Mouse (Mus musculus): ENCODE measurements around the gene Muc2.
"Not testable (repeated sequence)": the region's sequence is repeated elsewhere in the genome, so short reads cannot be mapped to it uniquely, and the experiment has no call there.

The Muc2 gene

DNA sequence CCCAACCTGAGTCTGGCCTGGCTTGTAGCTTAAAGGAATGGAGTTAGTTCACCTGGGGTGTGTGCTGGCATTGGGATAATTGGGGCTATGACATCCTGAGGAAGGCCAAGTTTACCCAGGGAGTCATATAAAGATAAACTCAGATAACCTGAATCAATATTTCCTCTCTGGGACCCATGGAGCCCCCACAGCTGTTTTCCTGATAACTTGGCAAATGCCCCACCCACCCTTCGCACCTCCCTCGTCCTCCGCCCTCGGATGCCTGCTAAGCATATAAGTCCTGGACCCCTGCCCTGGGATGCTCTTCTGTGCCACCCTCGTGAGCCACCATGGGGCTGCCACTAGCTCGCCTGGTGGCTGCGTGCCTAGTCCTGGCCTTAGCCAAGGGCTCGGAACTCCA, at the start of gene Muc2:
Gene Muc2, plus strand, starts transcription at position 301 of the 400 bp plus-strand sequence.
- no peak for DNase-seq

- peak in 1 of 2 experiments; percentile 49 for DNase-seq
Observed at GRCm38 (mm10) chr7:141642375-141642774, 47.8 kb upstream of the Muc2 start.

DNA sequence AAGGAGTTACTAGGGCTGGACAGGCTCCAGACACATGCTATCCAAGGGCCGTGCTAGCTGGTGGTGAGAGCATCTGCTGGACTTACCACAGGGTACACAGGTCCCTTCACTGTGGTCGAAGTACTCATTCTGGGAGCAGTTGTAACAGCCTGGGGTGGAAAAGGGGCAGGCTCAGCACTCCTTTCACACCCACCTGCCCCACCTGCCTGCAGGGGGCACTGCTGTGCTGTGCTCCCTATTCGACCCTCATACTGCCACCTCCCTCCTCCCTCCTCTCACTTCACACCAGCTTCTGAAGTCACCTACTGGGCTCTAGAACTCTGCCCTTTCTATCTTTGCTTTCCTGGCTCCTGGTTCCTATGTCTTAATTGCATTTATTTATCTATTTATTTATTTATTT, 47.0 kb upstream of the Muc2 start:
- peak; percentile 39 to 69 for DNase-seq

- no peak for DNase-seq
Observed at GRCm38 (mm10) chr7:141647083-141647482, 43.1 kb upstream of the Muc2 start.

GRCm38 (mm10) chr7:141647815-141648214, 42.3 kb upstream of the Muc2 start:
- peak in 1 of 2 experiments; percentile 43 for DNase-seq

DNA sequence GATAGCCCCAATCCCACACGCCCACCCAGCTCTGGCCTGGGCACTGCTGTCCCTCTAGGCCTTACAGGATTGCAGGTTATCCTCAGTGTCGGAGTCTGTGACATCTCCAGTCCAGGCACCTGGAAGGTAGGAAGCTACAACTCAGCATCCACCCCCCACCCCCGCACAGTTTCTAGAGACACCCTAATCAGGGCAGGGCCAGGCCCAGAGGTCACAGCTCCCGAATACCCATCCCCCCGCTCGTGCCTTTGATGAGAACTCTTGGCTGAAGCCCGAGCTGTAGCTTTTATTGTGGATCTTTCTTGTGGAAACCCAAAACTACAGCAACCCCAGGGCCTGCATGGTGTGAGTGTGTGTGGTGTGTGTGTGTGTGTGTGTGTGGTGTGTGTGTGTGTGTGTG, 37.9 kb upstream of the Muc2 start:
- DNase-seq = no peak

- peak; percentile 22 to 40 for DNase-seq
Observed at GRCm38 (mm10) chr7:141660346-141660745, 29.8 kb upstream of the Muc2 start.

GRCm38 (mm10) chr7:141661481-141661880, 28.7 kb upstream of the Muc2 start:
- DNase-seq = no peak

DNA sequence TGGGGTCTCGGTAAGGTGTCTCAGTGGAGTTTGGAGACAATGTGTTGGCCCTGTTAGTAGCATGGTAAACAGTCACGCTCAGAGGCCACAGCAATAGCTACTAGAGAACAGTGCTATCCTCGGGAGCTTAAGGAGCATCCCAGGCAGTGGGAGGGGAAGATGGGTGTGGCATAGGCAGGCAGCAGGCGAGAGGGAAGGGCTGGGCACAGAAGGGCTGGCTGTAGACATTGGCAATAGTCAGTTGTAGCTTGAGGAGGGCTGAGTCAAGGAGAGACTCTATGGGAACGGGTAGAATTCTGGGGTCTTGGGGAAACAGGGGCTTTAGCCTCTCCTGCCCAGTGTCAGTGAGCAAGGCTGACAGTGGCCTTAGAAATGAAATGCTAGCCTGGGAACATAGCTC, 27.9 kb upstream of the Muc2 start:
- no peak for DNase-seq

GRCm38 (mm10) chr7:141666190-141666589, 23.9 kb upstream of the Muc2 start:
- DNase-seq = peak; percentile 68 to 77

DNA sequence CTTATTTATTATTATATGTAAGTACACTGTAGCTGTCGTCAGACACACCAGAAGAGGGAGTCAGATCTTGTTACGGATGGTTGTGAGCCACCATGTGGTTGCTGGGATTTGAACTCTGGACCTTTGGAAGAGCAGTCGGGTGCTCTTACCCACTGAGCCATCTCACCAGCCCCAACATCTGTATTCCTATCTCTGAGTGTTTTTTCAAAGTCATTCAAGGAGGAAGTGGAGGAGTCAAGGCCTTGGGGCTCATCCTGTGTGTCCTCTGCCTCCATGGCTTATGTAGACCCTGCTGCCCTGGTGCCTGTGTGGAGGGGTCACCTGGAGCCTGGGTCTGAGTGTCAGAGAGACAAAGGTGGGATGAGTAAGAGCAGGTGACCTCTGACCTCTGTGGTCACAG, 21.0 kb upstream of the Muc2 start:
- DNase-seq = not testable (repeated sequence)

DNA sequence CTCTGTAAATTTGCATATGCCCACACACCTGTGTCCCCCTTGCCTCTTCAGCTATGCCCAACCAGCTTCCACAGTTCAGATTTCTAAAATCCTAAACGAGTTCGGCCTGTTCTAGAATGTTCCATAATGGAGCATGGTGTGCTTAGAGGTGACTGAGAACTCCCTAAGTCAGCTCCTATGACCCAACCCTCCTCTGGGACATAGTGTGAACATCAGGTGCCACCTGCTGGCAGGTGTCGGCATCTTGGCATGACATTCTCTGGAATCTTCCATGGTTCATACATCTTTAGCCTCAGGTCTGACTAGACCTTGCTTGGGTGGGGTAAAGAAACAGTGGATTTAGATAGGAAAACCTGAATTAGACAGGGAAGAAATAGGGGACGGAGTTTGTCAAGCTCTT, 19.1 kb upstream of the Muc2 start:
- peak; percentile 65 to 69 for DNase-seq

DNA sequence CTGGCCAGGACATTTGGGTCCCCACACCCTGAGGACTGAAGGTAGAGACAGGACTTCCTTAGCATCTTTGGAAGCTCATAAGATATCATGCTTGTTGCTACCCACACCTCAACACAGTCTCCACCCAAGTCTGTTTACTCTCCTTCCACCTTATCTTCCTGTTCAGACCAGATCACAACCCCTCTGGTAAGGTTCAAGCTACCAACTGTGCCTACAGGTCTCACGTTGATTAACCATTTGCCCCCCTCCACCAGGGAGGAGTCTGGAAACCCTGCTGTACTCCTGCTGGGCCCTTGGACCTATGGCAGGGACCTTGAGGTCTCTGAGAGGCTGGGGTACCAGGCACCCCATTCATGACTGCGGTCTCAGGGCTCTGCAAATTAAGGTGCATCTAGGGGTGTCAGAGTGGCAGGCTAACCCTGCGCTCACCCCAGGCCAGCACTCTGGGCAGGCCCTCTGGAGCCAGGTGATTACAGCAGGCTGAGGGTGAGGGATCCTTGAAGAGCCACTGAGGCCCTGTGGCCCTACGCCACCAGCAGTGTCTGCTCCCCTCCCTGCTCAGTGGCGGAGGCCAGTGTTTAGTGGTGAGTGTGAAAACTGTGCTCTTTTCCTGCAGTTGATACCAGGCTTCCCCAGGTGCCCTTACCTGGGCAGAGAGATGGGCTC, 18.4 kb upstream of the Muc2 start:
- DNase-seq = no peak

DNA sequence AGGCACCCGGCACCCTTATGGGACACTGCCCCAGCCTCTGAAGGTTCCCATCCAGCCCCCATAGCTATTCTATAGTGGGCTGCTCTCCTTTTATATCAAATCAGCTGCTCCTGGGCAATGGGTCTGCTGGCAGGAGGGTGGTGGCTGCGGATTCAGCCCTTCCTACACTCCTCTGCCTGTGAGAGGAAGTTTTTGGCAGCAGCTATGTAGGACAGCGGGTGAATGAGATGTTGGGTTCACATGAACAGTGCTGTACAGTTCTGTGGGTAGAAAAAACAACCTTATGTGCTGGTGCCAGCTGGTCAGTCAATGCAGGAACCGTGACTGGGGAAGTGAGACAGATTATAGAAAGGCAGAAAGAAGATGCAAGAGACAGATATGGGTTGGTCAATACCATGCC, 11.2 kb upstream of the Muc2 start:
- DNase-seq = no peak

DNA sequence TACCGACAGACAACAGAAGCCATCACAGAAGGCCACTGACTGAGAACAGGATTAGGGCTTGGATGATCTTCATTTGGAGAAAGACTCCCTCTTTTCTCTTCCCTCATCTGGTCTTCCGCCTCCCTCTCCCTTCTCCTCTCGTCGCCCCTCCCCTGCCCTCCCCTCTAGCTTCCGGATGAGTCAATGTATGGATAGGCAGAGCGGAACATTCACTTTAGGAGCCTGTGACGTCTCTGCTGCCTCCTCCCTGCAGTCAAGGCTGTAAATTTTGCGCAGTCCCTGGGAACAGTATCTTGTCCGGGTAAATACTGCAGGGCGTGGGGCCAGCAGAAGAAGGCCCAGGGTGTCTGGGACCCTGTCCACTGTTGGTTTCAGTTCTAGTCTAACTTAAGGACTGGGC, 2.8 kb upstream of the Muc2 start:
- no peak for DNase-seq

GRCm38 (mm10) chr7:141693591-141694273, 3.6 kb downstream of the Muc2 start:
- peak; percentile 53 to 70 for DNase-seq

GRCm38 (mm10) chr7:141694274-141694639, 4.1 kb downstream of the Muc2 start:
- no peak for DNase-seq

DNA sequence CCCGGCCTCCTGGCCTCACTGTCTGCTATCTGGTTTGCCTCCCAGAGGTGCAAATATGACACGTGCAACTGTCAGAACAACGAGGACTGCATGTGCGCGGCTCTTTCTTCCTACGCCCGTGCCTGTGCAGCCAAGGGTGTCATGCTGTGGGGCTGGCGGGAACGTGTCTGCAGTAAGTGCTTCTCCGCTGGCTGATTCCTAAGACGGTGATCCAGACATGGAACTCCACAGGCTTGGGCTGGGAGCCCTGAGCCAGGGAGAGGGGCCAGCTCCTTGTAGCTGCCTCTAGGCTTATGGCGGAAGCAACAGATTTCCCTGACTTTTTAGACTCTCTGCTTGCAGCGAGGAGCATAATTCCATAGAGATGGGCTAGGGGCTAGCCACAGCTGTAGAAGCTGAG, 6.4 kb downstream of the Muc2 start:
- DNase-seq = peak; percentile 13 to 22

GRCm38 (mm10) chr7:141699556-141700220, 9.5 kb downstream of the Muc2 start:
- no peak for DNase-seq

GRCm38 (mm10) chr7:141747451-141748100, 57.4 kb downstream of the Muc2 start:
- DNase-seq = no peak

- no peak for DNase-seq
Observed at GRCm38 (mm10) chr7:141752513-141752912, 62.4 kb downstream of the Muc2 start.

DNA sequence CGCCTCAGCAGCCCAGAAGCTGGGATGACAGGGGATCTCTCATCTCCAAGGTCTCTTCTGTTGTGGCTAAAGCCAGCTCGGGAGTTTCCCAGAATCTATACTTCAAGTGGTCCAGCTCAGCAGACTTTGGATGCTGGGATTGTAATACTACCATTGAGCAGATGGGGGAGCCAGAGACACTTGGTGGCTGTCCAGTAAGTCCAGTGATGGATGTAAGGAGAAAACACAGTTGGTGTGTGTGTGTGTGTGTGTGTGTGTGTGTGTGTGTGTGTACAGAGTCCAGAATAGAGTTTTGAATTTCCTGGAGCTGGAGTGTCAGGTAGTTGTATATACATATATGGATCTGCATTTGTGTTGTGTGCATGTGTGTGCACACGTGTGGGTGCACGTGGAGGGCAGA, 65.7 kb downstream of the Muc2 start:
- peak; percentile 78 to 81 for DNase-seq

GRCm38 (mm10) chr7:141758291-141758690, 68.2 kb downstream of the Muc2 start:
- no peak for DNase-seq

DNA sequence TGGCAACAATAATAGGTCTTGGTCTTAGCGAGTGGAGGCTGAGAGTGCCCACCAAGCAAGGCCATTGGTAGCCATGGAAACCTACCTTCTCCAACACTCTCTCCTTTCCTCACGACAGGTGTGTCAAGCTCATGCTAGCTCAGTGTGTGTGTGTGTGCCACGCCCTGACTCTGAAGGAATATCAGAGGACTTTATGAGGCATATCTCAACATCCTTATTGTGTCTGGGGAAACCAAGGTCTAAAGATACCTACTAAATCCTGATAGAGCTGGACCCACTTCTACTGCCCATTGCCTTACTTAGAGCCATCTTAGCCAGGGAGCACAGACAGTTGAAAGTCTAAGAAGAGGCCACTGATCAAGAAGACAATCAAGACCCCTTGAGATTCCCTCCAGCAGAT, 80.4 kb downstream of the Muc2 start:
- DNase-seq = no peak

Measured in kidney, postnatal 4 days (tissue).